Mouse (Mus musculus) leukemia stem cell, adult 10-12 weeks (primary cell): ENCODE results near the gene Gm19410. TPM values are rescaled to one million over a fixed set of nuclear protein-coding genes. Genes with fewer than 3 reads are reported as not detected.

Experiments
- polyA plus RNA-seq: library from polyadenylated mRNA; stranded (reverse); fragments of >175 nt; gene quantifications from 2 replicates; pipeline ENCODE4 v1.2.3, GENCODE M21; 2012; ENCODE audit warnings: low replicate concordance

Gene Gm19410
- not detected in 2 replicates for polyA plus RNA-seq

DNA sequence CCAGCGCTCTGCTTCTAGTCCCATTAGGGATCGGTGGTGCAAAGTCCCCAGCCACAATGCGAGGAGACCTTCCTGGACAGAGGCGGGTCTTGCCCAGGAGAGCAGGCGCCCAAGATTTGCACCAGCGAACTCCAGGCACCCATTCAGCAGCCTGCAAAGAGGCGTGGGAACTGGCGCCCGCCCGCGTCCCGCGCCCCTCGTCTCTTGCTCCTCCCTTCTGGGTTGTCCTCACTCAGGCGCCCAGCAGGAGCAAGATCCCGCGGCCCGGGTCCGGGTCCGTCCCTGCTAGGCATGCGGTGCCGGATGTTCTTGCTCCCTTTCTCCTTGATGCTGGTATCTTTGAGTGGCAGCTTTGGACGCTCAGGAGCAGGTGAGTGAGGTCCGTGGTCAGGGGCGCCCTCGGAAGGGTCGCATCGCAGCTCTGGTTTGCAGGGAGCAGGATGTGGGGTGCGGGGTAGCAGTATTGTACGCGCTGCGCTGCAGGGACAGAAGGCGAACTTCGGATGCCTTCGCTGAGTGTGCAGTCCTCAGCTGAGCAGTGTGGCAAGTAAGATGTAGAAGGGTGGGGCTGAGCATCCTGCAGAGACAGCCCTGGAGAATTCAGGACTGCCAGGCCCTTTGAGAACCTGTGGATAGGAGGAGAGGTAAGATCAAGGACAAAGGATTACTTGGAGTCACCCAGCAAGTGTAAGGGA lies at the start of gene Gm19410:
Gene Gm19410, plus strand, starts transcription at position 292 of the 695 bp plus-strand sequence.

